Mouse (Mus musculus): Measurements from ENCODE around the gene Bicd1. TPM values are rescaled to one million over a fixed set of nuclear protein-coding genes. Genes with fewer than 3 reads are reported as not detected.
"Not testable (repeated sequence)": the region's sequence is repeated elsewhere in the genome, so short reads cannot be mapped to it uniquely, and the experiment has no call there.

Bicd1 gene
- 0.61 and 0.84 TPM in 2 replicates for polyA plus RNA-seq (2012; rRNA removed)

DNA sequence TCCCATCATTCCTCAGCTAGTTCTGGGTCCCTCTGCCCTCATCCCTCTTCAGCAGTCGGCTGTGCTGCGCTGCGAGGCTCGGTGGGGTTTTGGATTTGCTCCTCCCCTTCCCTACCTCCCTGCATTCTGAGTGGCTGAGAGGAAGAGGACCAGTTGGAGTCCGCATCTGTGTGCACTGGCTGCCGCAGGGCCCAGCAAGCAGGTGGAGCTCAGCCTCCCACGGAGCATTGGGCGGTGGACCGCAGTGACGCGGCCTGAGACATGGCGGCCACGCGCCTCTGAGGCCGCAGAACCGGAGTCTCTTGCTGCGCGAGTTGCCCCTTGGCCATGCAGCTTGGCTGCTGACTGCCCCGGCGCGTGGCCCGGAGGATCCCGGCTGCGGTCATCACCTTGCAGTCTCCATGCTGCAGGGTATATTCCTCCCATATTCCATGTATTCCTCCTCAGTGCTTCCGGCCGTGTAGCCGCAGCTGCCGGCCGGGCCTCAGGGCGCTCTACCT lies at the start of gene Bicd1:
Gene Bicd1, plus strand, starts transcription at position 54 of the 500 bp plus-strand sequence.
- Histone ChIP-seq H3K27me3 (ENCODE audit: control insufficient read depth, insufficient read depth, low read length) (no peaks in the 10 kb centered on the region), H3K36me3 (ENCODE audit: control insufficient read depth, insufficient read depth, low read length) (no peaks in the 10 kb centered on the region), H3K4me3 (ENCODE audit: low read depth, low read length) (peak within 1 kb of the TSS; percentile 75), H3K4me1 (ENCODE audit: control insufficient read depth, insufficient read depth, insufficient read length, low read length) (no peaks in the 10 kb centered on the region), H3K27ac (ENCODE audit: insufficient read depth, low read depth, low read length) (no peak within 1 kb of the TSS)
- WGBS: under 1% methylated on average over 30 of the region's 30 CpGs
- TF ChIP-seq CTCF (IDR thresholded peaks at IDR 0.05; ENCODE audit: extremely low read depth, insufficient read length, insufficient replicate concordance, low read depth, low read length) (no peak), POLR2A (IDR thresholded peaks at IDR 0.05; ENCODE audit: low read depth, low read length) (no peak; the same call in 1 of the 2 replicates)

DNA sequence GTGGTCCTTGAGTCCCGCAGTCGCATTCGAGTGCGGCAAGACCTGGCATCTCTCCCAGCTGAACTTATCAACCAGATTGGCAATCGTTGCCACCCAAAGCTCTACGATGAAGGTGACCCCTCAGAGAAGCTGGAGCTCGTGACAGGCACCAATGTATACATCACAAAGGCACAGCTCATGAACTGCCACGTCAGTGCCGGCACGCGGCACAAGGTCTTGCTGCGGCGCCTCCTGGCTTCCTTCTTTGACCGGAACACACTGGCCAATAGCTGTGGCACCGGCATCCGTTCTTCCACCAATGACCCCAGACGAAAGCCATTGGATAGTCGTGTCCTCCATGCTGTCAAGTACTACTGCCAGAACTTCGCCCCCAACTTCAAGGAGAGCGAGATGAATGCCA lies 46.2 kb upstream of the Bicd1 start:
- WGBS: 96% methylated on average over 20 of the region's 20 CpGs
- H3K4me1 ChIP-seq (ENCODE audit: control insufficient read depth, insufficient read depth, insufficient read length, low read length); H3K27me3 ChIP-seq (ENCODE audit: control insufficient read depth, insufficient read depth, low read length); H3K4me3 ChIP-seq (ENCODE audit: low read depth, low read length); H3K27ac ChIP-seq (ENCODE audit: insufficient read depth, low read depth, low read length); H3K36me3 ChIP-seq (ENCODE audit: control insufficient read depth, insufficient read depth, low read length): not testable (repeated sequence)

DNA sequence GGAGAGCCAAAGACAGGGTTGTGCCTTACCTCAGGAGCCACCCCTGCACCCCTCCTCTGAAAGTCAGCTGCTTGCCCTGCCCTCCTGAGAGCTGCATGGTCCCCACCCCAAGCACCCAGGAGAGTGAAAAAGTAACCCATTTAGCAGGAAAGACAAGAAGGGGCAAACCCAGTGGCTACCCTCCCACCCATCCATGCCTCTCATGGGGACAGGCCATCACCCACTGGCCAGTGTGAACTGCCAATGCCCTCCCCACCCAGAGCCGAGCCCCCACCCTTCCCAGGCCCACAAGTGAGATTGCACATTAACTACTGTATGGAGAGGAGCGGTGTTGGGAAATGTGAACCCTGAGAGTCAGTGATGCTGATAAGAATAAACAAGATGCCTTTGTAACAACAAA lies 42.7 kb upstream of the Bicd1 start:
- WGBS: 81% methylated on average over 2 of the region's 2 CpGs
- not testable (repeated sequence) for H3K36me3 ChIP-seq (ENCODE audit: control insufficient read depth, insufficient read depth, low read length); H3K27me3 ChIP-seq (ENCODE audit: control insufficient read depth, insufficient read depth, low read length); H3K4me3 ChIP-seq (ENCODE audit: low read depth, low read length); H3K27ac ChIP-seq (ENCODE audit: insufficient read depth, low read depth, low read length); H3K4me1 ChIP-seq (ENCODE audit: control insufficient read depth, insufficient read depth, insufficient read length, low read length)

DNA sequence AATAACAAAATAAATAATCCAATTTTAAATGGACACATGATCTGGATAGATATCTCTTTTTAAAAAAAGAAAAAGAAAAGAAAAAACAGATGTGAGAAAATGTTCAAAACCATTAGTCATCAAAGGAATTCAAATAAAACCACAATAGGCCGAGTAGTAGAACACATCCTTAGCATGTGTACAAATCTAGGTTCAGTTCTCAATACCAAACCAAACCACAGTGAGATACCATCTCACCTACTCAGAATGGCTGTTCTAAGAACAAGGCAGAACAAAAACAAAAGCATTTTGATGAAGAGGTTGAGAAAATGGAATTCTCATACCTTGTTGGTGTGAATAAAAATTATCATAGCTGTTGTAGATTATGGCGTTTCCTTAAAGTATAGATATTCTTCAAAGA lies 42.3 kb upstream of the Bicd1 start:
- Histone ChIP-seq H3K27me3 (ENCODE audit: control insufficient read depth, insufficient read depth, low read length) (no peaks in the 10 kb centered on the region), H3K36me3 (ENCODE audit: control insufficient read depth, insufficient read depth, low read length) (no peaks in the 10 kb centered on the region), H3K27ac (ENCODE audit: insufficient read depth, low read depth, low read length) (no peak overlapping the region), H3K4me3 (ENCODE audit: low read depth, low read length) (no peak overlapping the region), H3K4me1 (ENCODE audit: control insufficient read depth, insufficient read depth, insufficient read length, low read length) (no peaks in the 10 kb centered on the region)
- WGBS: 82% methylated on average over 2 of the region's 2 CpGs
- TF ChIP-seq CTCF (IDR thresholded peaks at IDR 0.05; ENCODE audit: extremely low read depth, insufficient read length, insufficient replicate concordance, low read depth, low read length): no peak
- TF ChIP-seq POLR2A (IDR thresholded peaks at IDR 0.05; ENCODE audit: low read depth, low read length): no peak

DNA sequence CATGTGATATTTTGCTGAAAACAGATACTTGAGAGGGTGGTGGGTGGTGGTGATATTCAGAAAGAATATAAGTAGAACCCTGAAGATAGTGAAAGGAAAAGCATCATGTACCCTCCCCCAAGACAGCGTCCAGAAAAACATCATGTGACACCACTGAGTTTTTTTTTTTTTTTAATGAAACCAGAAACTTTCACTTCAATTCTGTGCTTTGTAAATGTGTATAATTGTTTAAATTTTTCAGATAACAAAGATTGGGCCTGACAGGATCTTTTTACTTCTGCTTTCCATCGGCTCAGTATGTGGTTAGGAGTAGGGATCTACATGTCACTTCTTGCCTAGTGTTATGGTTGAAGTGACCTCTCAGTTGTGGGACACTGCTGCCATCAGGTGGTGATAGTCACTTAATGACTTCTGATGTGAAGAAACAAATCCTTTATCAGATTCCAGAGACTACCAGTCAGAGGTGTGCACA lies 33.7 kb upstream of the Bicd1 start:
- no peak overlapping the region for H3K4me3 ChIP-seq (ENCODE audit: low read depth, low read length)
- no peaks in the 10 kb centered on the region for H3K36me3 ChIP-seq (ENCODE audit: control insufficient read depth, insufficient read depth, low read length)
- TF ChIP-seq POLR2A (IDR thresholded peaks at IDR 0.05; ENCODE audit: low read depth, low read length): no peak
- no peak for TF ChIP-seq CTCF (IDR thresholded peaks at IDR 0.05; ENCODE audit: extremely low read depth, insufficient read length, insufficient replicate concordance, low read depth, low read length)
- no peaks in the 10 kb centered on the region for H3K27me3 ChIP-seq (ENCODE audit: control insufficient read depth, insufficient read depth, low read length)
- H3K27ac ChIP-seq (ENCODE audit: insufficient read depth, low read depth, low read length): no peak overlapping the region
- 36% methylated on average over 2 of the region's 2 CpGs for WGBS
- peaks cover 2% of the 10 kb centered on the region; the same call in 1 of the 2 replicates for H3K4me1 ChIP-seq (ENCODE audit: control insufficient read depth, insufficient read depth, insufficient read length, low read length)

DNA sequence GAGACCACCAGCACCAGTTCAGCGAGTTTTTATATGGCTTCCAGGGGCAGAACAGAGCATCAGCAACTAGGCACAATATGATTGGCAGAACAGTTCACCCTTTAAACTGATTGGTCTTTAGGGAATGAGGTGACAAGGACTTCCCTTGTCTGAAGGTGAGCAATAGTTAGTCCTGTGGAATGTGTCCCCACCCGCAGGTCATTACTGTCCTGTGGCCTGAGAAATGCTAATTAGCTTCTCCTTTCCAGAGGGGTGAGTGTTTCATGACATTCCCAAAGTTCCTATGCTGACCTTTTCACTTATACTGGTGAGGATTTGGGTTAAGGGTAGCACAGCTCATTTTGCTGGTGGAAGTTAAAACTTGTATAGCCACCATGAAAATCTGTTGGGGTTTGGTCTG lies 25.2 kb upstream of the Bicd1 start:
- TF ChIP-seq CTCF (IDR thresholded peaks at IDR 0.05; ENCODE audit: extremely low read depth, insufficient read length, insufficient replicate concordance, low read depth, low read length) (no peak), POLR2A (IDR thresholded peaks at IDR 0.05; ENCODE audit: low read depth, low read length) (no peak)
- Histone ChIP-seq H3K36me3 (ENCODE audit: control insufficient read depth, insufficient read depth, low read length) (no peaks in the 10 kb centered on the region), H3K27me3 (ENCODE audit: control insufficient read depth, insufficient read depth, low read length) (no peaks in the 10 kb centered on the region), H3K4me1 (ENCODE audit: control insufficient read depth, insufficient read depth, insufficient read length, low read length) (no peaks in the 10 kb centered on the region), H3K4me3 (ENCODE audit: low read depth, low read length) (no peak overlapping the region), H3K27ac (ENCODE audit: insufficient read depth, low read depth, low read length) (no peak overlapping the region)
- 92% methylated on average over 2 of the region's 2 CpGs for WGBS

DNA sequence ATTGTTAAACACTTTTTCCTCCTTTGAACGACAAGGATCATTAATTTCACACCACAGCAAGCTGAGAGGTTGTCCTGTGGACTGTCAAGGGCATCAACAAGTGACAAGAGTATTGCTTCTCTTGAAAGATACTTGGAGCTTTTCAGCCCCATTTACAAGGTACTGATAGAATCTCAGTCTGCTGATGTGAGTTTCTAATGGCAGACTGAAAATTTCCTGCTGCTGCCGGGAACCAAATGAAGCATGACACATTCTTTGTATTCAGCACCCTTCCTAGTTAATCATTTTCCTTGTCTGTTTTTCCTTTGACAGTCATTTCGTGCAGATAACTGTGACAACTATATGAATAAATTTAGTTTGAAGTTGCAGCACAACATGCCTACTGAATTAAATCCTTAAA lies 22.3 kb upstream of the Bicd1 start:
- TF ChIP-seq POLR2A (IDR thresholded peaks at IDR 0.05; ENCODE audit: low read depth, low read length) (no peak), CTCF (IDR thresholded peaks at IDR 0.05; ENCODE audit: extremely low read depth, insufficient read length, insufficient replicate concordance, low read depth, low read length) (no peak)
- no peaks in the 10 kb centered on the region for H3K27me3 ChIP-seq (ENCODE audit: control insufficient read depth, insufficient read depth, low read length)
- no peak overlapping the region for H3K27ac ChIP-seq (ENCODE audit: insufficient read depth, low read depth, low read length)
- WGBS: 16% methylated on average over 3 of the region's 3 CpGs
- no peak overlapping the region for H3K4me3 ChIP-seq (ENCODE audit: low read depth, low read length)
- H3K4me1 ChIP-seq (ENCODE audit: control insufficient read depth, insufficient read depth, insufficient read length, low read length): no peaks in the 10 kb centered on the region
- H3K36me3 ChIP-seq (ENCODE audit: control insufficient read depth, insufficient read depth, low read length): no peaks in the 10 kb centered on the region

DNA sequence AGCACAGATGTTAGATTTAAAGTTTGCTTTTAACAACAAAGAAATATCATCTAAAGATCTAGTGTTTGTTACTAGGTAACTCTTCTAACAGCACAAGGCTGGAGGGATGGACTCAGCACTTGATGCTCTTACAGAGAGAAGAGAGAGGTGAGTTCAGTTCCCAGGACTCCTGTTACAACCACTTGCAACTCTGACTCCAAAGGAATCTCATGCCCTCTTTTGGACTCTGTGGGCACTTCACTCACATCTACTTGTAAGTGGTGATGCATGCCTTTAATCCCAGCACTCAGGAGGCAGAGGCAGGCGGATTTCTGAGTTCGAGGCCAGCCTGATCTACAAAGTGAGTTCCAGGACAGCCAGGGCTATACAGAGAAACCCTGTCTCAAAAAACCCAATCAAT lies 19.1 kb upstream of the Bicd1 start:
- not testable (repeated sequence) for H3K27ac ChIP-seq (ENCODE audit: insufficient read depth, low read depth, low read length)
- WGBS: 89% methylated on average over 2 of the region's 2 CpGs

More for the DNA sequence above, 19.1 kb upstream of the Bicd1 start:
- H3K4me1 ChIP-seq (ENCODE audit: control insufficient read depth, insufficient read depth, insufficient read length, low read length); H3K36me3 ChIP-seq (ENCODE audit: control insufficient read depth, insufficient read depth, low read length); H3K4me3 ChIP-seq (ENCODE audit: low read depth, low read length); H3K27me3 ChIP-seq (ENCODE audit: control insufficient read depth, insufficient read depth, low read length): not testable (repeated sequence)

Data from small intestine, adult 2 months (tissue).